Mouse (Mus musculus) layer of hippocampus, postnatal 14 days (tissue): Measurements from ENCODE around the gene Vps35l. TPM values are rescaled to one million over a fixed set of nuclear protein-coding genes. Genes with fewer than 3 reads are reported as not detected.
A peak's percentile ranks its signal among the peaks of the same experiment; 100 is the strongest.

Experiments
- DNase-seq, 2 experiments: peaks; one replicate each; pipeline ENCODE4 v3.0.0; 2021 to 2022; ENCODE audit warnings: low spot score in 2 of 2, mixed read lengths in 1 of 2
- total RNA-seq, 2 experiments: library from RNA; stranded (reverse); gene quantifications; 2 replicates each; pipeline ENCODE4 v1.2.3; 2021

The Vps35l gene
- total RNA-seq, 2 experiments from 2014 or later, result 59.5 to 61.9 TPM

DNA sequence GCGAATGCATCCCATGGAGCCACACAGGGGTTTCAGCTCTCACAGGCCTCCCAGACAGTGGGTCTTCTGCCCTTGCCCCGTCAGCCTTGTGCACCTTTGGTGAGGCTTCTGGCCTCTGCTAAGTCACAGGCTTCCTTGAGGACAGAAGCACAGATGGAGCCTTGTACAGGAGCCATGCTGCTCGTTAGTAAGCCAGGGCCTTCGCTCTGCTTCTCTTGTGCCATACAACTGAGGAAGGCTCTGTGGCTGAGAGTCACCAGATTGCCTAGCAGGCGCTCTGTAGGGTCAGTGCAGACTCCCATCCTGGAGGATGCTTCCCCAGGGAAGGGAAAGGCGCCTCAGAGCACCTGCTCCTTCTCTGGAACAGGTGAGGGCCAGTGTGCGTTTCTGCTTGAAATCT, 36.0 kb downstream of the Vps35l start:
- DNase-seq, result no peak

- no peak for DNase-seq
Observed at GRCm38 (mm10) chr7:118776491-118776890, 36.5 kb downstream of the Vps35l start.

GRCm38 (mm10) chr7:118777598-118778394, 37.8 kb downstream of the Vps35l start:
- peak in 1 of 2 experiments; percentile 74 for DNase-seq

GRCm38 (mm10) chr7:118778561-118778960, 38.5 kb downstream of the Vps35l start:
- peak; percentile 60 to 91 for DNase-seq

- DNase-seq, result no peak
Observed at GRCm38 (mm10) chr7:118783305-118784001, 43.4 kb downstream of the Vps35l start.

GRCm38 (mm10) chr7:118786091-118786490, 46.1 kb downstream of the Vps35l start:
- no peak for DNase-seq

- DNase-seq, result no peak
Observed at GRCm38 (mm10) chr7:118787326-118787725, 47.3 kb downstream of the Vps35l start.

DNA sequence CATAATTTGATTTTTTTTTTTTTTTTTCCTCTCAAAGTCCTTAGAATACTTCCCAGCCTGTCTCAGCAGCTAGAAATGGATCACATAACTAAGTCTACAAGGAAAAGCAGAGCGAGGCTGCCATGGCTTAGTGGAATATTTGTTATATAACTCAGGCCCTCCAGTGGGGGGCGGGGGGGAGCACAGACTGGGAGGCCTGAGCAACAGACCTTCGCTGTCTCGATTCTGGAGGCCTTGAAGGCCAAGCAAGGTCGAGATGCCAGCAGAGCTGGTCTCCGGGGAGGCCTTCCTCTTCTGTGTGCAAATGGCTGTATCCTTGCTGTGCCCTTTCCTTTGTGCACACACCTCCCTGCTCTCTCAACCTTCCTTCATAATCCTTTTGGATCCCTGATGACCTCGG, 48.5 kb downstream of the Vps35l start:
- DNase-seq, result no peak

DNA sequence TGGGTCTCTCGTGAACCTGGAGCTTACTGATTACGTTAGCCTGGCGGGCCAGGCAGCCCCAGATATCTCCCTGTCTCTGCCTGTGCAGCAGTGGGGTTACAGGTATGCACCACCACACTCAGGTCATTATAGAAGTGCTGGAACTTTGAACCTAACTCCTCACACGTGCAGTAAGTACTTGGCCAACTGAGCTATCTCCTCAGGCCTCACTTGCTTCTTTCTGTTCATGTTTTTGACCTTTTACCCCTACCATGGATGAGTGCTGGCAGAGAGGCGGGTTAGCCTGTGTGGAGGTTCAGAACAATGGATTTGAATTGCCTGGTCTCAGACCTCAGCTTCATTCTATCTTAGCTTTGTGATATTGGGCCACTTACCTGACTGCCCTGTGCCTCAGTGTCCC, 50.3 kb downstream of the Vps35l start:
- no peak for DNase-seq

GRCm38 (mm10) chr7:118793899-118794298, 53.9 kb downstream of the Vps35l start:
- DNase-seq, result no peak

DNA sequence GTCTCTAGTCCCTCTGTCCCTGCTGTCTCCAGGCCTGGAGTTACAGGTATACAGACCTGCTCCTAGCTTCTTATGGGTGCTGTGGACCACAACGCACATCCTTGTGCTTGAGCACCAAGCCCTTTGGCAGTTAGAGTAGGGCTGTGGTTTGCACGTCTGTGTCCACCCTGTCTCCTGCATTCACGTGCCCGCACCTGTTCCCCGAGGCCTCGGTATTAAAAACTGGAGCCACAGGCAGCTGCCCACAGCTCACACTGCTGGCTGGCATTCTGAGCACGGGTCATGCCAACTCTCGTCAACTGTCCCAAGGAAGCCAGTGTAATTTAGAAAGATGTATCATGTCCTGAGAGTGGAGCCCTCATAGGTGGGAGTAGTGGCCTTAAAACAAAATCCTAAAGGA, 55.8 kb downstream of the Vps35l start:
- no peak for DNase-seq

DNA sequence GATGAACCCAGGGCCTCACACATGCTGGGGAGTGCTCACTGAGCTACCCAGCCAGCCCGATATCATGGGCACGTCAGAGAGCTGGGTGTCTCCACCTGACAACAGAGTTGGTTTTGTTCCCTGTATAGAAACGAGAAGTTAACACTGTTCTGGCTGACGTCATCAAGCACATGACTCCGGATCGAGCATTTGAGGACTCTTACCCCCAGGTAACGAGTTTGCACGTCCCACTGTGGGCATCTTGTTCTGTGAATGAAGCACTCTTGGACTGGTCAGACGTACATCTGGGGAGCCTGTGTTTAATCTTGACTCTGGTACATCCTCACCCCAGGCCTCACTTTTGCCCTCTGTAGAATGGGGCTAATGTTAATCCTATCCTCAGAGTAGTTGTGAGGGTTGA, 56.8 kb downstream of the Vps35l start:
- DNase-seq, result no peak

- no peak for DNase-seq
Observed at GRCm38 (mm10) chr7:118797600-118797999, 57.6 kb downstream of the Vps35l start.

GRCm38 (mm10) chr7:118798105-118798570, 58.1 kb downstream of the Vps35l start:
- no peak for DNase-seq

DNA sequence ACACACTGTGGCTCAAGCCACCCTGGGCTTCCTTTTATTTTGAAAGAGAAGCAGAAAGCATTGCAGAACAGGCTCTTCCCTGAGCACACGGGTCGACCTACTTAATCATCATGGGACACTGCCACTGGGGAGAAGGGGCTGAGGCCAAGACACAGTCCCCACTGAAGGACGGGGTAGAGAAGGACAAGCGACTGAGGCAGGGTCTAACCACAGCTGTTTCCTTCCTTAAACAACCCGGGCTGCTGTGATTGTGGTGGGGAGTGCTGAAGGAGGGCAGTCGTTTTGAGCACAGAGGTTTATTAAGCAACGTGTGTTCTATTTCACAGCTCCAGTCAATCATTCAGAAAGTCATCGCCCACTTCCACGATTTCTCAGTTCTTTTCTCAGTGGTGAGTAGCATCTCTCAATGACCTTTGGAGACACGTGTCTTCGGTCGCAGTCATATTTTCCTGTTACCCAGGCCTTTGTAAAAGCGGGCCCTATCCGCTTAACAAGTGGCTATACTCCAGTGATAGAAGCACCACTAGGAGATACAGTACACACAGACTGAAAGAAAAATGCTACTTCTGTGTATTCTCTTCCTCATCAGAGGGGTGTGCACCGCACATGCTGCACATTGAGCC, 60.2 kb downstream of the Vps35l start:
- DNase-seq, result no peak

DNA sequence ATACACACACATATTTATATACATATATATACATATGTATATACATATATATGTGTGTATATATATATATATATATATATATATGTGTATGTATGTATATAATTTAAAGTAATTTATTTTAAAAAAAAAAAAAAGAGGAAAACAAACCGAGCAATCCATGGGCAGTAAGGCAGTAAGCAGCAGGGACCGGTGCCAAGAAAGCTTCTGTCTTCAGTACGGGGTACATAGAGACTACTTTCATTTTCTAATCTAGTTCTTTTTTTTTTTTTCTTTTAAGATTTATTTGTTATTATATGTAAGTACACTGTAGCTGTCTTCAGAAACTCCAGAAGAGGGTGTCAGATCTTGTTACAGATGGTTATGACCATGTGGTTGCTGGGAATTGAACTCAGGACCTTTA, 61.8 kb downstream of the Vps35l start:
- DNase-seq, result no peak

GRCm38 (mm10) chr7:118803425-118803824, 63.4 kb downstream of the Vps35l start:
- no peak for DNase-seq

DNA sequence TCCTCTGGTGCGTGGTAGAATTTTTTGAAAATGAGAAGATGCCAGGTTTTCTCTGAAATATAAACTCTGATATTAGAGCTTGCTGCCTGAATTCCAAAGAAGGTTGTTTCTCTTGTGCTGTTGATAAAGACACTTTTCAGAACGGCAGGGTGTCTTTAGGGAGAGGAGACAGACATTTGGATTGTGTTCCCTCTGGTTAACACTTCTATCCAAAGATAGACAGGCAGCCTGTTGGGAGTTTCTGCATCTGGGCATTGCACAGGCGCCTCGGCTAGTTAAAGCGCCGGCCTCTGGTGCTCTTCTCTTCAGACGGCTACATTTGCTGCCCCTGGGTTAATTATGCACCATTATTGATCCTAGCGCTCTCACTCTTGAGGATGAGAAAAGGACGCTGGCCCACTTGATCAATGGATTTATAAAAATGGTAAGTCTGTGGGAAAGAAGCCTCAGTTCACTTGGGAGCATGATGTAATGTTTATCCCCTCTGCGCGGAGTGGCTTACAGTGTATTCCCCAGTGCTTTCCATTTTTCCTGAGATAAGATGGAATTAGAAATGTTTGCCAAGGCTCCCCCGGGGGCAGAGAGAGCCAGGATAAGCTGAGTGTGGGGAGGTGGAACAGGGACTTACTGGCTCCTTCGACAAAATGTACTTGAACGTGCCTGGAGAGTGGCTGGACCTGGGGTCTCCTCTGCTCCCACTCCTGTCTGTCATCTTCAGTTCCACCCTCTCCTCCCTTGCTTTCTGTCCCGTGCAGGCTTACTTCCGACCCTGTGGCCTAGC, 66.8 kb downstream of the Vps35l start:
- no peak for DNase-seq

- no peak for DNase-seq
Observed at GRCm38 (mm10) chr7:118807899-118808298, 67.9 kb downstream of the Vps35l start.

DNA sequence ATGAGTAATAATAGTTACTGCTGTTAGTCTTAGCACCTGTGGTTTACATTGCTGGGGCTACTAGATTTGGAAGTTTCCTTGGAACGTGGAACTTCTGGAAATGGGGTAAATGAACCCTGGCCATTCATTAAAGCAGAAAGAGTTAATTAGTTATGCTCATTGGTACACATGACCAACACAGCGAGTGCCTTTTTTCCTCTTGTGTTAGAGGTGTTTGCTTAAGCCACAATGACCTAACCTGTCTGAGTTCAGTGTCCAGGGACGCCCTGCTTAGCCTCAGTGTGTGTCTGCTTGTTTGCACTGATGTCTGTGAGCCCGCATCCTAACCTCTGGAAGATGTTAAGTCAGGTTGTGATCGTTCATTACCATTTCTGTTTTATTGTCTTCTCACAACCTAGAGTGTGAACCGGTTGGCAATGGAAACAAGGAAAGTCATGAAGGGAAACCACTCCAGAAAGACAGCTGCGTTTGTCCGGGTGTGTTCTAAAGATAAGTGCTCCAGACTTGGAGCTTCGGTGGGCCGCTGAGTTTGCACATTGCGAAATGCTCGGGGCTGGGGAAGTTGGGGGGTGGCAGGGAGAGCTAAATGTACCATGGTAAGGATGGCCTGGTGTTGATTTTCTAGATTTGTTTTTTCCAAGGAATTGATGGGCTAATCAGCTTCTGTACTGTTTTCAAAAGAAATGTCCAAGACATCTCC, 71.5 kb downstream of the Vps35l start:
- DNase-seq, result no peak

GRCm38 (mm10) chr7:118813592-118813991, 73.6 kb downstream of the Vps35l start:
- no peak for DNase-seq
